Mouse (Mus musculus) small intestine, adult 2 months (tissue): ENCODE results near the gene Syvn1.

Source experiments
- CTCF ChIP-seq: fragments of 200-500 bp; IDR thresholded peaks from 2 replicates; pipeline ENCODE4 v1.5.1; 2012; ENCODE audit warnings: low read depth, mild to moderate bottlenecking, control low read depth, inconsistent platforms, low read length, moderate library complexity, mixed read lengths; ENCODE audit not compliant: insufficient replicate concordance, insufficient read length; ENCODE audit errors: extremely low read depth
- POLR2A ChIP-seq: fragments of 200-500 bp; IDR thresholded peaks from 2 replicates; pipeline ENCODE4 v1.6.1; 2012; ENCODE audit warnings: low read depth, mild to moderate bottlenecking, control low read depth, inconsistent platforms, low read length, moderate library complexity

DNA sequence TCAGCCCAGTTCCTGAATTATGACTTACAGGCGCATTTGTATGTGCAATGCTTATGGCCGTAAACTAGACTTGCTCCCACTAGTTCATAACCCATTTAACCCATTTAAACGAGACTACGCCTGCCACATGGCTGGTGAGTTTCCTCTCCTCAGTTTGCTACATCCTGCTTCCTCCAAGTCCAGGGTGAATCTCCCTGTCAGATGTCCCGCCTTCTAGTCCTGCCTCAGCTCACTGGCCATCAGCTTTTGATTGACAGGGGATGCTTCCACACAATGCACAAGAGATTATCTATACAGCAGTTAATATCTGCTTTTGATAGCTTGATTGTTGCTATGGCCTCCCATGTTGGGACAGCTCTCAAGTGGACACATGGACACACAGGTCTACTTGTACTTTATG is 7.9 kb downstream of the Syvn1 start:
- TF ChIP-seq POLR2A (no peak), CTCF (no peak)
